Mouse (Mus musculus): ENCODE measurements around the gene Rapgef1.
A peak's percentile ranks its signal among the peaks of the same experiment; 100 is the strongest.

Gene Rapgef1

DNA sequence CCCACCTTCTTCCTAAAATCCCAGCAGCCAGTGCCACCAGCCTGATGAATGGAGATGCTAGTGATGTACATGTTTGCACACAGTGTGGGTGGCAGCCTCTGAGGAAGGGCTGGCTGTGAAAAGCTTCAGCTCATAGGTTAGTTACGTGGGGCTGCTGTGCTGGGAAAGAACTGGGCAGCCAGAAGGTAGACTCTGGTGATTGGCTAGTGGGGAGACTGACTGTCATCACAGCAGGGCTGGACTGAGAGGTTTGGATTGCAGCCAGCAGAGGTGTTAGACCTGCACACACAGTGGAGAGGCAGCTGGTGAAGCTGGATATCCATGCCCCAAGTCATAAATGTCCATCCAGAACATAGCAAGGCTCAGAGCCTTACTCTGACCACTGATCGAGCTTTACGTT lies 27.1 kb downstream of the Rapgef1 start:
- DNase-seq, result no peak

DNA sequence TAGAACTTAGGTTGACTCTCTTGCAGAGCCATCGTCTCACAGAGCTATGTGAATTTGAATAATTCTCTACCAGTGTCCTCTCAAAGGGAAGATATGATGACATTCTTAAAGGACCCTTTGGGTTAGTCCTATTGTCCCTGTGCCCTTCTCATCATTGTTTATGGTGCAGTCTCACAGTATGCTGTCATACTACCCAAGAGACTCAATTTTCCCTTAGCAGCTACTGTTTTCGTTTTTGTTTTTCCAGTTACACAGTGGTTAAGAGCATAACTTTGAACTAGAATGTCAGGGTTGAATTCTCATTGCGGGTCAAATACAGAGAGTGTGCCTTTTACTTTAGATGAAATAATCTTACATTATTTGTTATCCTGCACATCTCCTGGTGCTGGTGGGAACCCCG lies 27.6 kb downstream of the Rapgef1 start:
- DNase-seq, result no peak

DNA sequence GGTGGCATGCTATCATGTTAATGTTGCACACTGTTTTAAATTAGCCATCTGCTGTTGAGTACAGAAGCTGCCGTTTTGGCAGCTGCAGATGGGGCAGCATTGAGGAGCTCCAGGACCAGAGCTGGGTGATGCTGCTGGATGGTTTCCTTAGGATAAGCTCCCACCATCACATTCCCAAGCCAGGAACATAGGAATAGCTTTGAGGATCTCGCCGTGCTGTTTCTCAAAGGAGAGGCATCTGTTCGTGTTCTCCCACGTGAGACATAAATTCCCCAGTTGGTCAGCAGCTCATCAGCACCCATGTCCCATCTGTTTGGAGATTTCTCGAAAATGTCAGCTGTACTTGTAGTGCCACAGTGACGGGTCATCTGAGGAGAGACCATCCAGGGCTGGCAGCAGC lies 28.3 kb downstream of the Rapgef1 start:
- peak; percentile 47 for DNase-seq

DNA sequence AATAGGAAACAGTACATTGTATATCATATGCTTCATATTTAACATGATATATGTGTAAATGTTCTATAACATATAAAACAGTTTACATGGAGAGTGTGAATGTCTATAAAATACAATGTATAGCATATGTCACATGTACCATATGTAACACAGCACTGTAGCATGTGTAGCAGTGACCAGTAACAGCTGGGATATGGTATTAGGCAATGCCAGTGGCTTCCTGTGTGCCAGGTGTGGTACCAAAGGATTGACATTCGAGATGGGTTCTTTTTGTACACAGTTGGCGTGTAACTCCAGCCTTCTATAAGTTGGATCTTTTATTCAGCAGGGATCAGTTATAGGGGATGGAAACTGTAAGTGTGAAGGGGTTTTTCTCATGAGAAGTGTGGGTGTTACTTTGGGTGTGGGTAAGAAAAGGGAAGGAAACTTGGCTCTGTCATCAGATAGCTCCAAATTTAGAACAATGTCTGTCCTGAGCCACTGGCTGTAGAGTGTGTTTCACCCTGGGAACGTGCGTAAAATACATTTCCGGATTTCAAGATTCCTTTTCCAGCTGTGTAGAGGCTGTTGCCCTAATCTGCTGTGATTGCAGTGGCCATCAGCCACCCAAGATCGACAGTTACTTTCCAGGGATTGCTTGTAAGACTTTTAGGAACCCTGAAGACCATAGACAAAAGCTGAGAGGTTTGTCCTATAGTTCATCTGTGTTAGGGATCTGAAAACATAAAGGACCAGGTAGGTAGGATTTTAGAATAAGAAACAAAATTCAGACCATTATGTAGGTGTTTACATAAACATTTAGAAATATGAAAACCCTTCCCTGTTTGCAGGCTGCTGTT lies 29.7 kb downstream of the Rapgef1 start:
- peak; percentile 63 for DNase-seq

DNA sequence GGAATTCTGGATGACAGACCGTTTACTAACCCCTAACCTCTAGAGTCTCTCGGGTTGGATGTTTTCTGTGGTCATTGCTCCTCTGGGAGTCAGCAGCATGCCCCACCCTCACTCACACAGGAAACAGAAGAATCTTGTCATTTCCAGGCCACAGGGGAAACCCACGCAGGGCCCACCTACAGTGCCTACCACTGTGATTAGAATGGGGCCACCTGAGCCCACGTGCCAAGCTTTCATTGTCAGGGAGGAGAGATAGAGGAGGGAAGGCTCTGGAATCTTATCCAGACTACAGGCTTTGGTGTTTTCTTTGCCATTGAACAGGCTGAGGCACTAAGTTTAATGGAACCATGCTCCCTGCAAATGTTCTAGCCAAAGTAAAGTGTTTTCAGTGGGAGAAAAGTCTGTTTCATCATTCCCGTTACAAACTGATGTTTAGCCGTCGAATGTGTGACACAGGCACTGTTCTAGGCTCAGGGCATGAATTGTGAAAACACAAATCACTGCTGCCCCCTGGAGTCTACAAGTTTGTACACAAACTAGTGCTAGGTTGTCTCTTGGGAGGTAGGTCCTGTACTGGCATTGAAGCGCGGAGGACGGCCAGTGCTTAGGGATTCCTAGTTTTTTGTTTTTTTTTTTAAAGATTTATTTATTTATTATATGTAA lies 30.4 kb downstream of the Rapgef1 start:
- peak; percentile 77 for DNase-seq

DNA sequence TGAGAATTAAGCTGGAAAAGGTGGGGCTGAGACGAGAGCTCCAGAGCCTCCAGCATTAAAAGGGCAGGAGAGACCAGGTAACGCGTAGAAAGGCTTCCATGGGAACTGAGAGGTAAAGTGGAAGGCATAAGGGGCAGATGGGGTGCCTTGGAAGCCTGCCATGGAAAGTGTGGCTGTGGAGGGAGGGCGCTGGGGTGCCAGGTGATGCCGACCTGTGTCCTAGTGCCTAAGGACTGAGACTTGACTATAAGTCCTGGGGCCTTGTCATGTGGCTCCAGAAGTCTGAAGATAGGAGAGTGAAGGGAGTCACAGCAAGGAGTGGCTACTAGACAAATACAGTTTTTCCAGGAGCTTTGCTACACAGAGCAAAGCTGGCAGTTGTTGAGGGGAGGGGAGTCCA lies 32.4 kb downstream of the Rapgef1 start:
- no peak for DNase-seq

DNA sequence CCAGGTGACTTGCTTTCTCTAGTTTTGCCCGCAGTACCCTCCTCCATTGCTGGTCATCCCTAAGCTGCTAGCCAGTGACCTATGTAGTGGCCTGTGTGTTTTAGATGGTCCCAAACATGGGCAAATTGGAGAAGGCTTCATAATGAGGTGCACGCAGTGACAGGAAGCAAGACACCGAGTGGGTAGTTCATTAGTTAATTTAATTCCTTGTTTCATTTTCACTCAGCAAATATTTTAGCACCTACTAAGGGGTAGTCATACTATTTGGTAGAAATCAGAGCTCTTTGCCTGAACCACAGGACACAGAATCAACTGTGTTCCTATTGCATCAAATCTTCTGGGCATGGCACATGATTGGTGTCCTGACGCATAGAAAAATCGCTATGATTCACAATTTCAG lies 35.9 kb downstream of the Rapgef1 start:
- DNase-seq, result no peak

DNA sequence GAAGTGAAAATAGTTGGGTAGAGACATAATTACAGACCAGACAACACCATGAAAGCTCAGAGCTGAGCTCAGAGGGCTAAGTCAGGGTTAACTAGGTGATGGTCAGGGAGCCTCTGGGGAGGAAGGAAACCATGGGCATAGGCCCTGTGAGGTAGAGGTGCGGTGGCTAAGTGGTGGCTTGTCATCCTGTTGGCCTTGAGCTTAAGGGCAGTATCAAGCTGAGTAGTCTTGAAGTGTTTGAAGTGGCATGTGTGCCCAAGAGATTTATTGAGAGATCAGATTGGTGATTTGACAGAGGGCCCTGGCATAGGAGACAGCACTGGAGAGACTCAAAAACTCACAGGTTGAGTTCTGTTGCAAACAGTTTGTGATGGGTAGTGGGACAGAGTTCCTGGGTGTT lies 36.6 kb downstream of the Rapgef1 start:
- no peak for DNase-seq

DNA sequence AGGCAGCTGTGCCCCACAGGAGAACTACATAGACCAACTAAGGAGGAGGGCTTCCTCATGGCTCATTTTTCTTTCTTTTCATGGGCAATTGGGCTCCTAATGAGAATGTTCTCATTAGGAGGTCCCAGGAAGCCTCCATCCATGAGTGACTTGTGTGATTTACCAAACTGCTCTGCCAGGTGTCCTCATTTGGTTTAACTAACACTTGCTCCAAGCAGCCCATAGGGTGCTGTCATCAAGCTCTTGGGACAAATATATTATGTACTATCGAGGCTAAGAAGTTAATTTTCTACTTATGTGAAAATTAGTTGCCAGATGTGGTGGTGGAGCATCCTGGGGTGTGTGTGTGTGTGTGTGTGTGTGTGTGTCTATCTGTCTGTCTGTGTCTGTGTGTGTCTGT lies 37.6 kb downstream of the Rapgef1 start:
- DNase-seq, result no peak

DNA sequence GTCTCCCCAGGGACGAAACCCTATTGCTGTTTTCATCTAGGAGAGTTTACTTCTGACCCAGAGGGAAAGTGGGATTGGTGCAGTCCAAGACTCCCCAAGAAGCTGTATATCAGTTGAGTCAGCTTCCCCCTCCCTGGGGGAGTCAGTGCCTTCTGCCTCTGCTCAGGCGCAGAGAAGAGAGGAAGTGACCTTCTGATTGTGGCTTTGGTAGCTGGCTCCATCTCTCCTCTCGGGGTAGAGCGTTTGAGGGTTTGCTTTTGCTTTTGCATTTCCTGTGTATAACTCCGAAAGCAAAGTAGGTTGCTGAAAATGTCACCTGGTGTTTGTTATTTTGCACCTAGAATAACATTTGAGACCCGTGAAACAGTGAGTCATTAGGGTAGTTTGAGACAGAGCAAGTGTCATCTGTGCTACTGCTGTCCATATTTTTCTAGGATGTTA lies 42.3 kb downstream of the Rapgef1 start:
- peak; percentile 36 for DNase-seq

DNA sequence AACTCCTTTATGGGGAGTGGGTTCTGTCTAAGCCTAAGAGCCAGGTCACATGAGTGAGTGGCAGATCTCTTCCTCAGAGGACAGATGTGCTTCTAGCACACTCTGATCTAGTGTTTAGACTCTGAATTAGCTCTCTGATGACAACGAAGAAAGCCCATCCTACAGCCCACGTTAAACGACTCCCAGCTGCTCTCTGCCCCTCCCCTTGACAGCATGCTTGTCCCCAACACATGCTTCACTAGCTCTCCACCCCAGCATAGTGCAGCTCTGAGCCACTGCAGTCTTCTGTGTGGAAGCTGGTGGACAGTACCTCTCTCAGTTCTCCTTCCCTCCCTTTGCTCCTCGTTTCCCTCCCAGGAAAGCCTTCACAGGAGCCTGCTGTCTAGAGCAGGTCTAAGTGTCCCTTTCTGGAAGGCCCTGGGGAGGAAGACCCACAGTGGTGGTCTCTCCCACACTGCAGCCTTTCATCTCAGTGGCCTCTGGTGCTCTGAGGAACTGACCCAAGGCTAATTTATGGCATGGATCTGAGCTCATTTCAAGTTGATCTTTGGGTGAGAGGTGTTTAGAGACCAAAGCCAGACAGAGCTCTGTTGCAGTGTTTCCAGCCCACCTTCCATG lies 43.8 kb downstream of the Rapgef1 start:
- DNase-seq, result peak; percentile 48

DNA sequence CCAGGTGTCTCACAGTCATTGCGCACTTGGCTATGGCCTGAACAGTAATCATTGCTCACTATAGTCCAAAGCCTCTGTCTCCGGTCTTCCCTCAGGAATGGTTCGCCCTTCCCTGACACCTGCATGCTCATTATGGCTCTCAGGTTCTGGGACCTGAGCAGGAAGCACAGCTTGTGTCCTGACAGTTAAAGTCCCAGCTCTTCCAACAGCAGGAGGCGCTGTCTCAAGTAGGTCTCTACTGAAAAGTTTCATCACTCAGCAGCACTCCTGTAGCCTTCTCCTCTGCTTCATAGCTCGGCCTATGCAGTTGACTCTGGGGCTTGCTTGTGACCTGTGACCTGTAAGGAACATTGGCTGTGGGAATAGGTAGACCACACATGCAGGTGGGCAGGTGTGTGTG lies 45.9 kb downstream of the Rapgef1 start:
- DNase-seq, result no peak

DNA sequence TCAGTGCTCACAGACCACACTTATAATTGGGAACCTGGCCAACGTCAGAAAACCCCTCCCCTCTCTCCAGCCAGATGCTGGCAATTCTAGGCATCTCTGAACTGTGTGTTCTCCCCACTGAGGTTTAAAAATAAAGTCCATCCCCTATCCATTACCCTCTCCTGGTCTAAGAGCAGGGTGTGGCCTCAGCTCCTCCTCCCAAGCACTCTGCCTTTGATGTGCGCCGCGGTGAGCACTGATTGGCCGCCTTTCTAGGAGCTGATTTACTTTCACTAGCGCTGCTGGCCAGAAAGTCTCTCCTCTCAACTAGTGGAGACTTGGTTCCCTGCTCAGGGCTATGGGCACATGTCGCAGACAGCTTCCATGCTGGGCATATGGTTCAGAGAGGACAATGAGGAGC lies 47.1 kb downstream of the Rapgef1 start:
- peak; percentile 77 for DNase-seq

DNA sequence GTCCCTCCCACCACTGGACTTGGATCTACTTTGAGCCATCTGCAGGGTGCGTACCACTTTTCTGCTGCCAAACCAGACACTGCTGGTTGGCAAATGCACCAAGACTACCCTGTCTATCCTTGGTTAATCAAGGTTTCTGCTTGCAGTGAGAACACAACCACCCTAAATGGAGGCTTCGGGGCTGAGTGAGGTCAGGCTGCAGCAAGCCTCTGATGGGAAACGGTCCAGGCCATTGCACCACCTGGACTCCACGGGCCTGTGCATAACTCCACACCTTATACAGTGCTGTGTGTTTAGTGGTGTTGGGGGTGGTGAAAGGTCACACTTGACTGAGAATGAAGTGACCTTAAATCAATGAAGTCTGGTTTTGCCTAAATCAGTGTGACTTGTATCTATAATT lies 47.6 kb downstream of the Rapgef1 start:
- DNase-seq, result no peak

DNA sequence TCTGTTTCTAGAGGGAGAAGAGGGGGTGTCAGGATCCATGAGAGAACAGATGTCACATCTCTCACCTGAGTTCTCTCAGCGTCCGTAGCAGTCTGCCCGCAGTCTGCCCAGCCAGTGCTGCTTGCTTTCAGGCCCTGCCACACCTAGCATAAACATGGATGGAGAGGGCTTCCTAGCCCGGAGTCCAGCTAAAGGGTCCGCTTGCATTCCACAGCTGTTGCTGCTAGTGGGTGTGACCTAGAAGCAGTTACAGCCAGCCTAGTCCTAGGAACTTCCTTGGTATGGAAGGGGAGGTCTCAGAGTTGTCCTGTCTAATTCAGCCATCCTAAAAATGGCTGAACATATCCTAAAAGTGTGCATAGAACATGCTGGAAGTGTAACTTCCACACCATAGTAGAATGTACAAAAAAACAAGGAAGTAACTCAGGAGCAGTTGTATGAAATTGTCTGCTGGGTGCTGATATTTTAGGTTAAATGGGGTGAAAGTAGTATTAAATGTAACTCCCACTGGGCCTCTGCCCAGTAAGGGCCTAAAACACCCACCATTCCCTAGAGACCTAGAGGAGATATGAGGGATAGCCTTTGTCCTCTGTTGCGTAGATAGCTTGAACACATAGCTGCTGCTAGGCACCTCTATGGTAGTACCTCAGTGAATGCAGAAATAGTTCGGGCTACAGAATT lies 48.6 kb downstream of the Rapgef1 start:
- DNase-seq, result no peak

DNA sequence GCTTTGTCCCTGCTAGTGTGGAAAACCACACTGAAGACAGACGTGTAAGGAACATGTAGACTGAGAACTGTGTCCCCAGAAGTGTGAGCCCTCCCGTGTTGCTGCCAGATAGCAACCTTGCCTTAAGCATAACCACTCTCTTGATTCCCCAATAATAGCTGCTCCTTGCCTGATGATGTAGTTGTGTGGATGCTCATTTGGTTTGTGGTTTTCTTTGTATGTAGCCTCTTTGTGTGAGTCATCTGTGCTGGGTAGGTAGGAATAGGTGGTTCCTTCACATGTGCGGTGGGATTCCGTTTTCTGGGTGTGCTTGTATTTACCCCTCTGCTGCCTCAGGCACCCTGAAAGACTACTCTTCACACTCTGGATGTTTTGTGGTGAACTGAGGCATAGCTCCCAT lies 49.4 kb downstream of the Rapgef1 start:
- no peak for DNase-seq

DNA sequence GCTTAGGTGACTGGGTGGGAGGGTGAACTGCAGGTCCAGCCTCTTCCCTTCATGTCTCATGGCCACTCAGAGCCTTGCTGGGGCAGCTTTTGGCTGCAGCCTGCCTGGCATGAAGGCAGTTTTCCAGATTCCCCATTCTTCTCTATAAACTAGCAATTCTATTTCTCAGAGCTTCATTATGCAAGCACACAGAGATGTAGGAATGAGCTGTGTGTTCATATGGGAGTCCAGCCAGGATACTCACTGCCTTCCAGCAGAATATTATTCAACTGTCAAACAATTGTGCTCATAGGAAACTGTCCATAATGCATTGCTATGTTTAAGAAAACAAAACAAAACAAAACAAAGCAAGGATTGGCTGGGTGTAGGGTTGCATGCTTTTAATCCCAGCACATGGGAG lies 50.2 kb downstream of the Rapgef1 start:
- DNase-seq, result peak; percentile 46

DNA sequence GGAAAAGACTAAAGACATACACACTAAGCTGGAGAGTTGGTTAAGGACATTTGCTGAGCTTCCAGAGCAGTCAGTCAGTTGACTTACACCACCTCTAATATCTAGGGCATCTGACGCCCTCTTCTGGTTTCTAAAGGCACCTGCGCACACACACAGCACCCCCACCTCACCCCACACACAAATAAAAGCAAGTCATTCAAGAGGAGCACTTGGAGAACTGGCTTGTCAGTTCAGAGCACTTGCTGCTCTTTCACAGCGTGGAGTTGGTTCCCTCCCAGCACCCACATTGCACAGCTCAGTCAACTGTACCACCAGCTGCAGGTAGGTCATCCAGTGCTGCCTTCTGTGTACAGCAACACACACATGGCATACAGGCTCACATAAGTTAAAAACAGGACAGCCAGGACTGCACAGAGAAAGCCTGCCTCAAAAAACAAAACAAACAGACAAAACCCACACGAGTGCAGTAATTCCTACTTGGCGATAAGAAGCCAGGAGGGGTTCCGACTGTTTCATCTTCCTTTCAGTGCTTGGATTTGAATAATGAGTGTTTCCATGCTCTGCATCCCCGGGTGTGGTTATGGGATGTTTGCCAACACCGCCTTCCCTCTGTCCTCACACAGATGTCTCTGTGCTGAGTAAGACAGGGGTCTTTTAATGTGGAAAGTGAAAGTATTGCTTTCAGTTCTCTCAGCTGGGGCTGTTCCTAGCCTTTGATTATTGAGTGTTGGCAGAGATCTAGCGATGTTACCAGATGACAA lies 50.9 kb downstream of the Rapgef1 start:
- peak; percentile 78 for DNase-seq

DNA sequence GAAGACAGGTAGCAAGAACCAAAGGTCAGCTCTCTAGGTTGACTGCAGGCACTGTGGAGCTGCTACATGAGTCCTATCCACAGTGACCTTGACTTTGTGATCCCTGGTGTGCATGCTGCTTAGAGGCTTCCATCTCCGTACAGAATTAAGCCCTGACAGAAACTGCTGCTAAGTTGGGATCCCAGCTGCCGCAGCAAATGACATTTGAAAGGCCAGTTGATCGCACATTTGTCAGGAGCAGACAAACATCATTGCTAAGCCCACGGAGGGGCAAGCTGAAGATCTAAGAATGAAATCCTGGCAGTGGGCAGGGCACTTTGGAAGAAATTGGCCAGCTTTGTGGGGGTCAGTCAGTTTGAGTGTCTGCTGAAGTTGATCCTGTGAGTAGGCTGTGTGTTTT lies 51.9 kb downstream of the Rapgef1 start:
- DNase-seq, result no peak

DNA sequence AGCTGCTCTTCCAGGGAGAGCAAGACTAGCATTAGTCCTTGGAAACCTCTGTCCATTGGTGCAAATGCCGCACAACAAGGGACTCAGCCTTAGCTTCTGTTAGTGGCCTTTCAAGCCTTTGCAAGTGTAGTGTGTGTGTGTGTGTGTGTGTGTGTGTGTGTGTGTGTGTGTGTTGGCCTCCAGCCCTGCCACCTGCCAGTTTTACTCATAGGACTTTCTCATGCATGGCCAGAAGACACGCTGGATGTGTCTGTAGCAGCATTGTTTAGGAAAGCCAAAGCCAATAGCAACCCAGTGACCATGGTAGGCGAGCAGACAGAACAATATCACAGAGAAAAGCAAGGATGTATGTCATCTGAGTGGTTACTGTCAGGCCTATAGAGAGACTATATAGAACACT lies 52.3 kb downstream of the Rapgef1 start:
- DNase-seq, result no peak

DNA sequence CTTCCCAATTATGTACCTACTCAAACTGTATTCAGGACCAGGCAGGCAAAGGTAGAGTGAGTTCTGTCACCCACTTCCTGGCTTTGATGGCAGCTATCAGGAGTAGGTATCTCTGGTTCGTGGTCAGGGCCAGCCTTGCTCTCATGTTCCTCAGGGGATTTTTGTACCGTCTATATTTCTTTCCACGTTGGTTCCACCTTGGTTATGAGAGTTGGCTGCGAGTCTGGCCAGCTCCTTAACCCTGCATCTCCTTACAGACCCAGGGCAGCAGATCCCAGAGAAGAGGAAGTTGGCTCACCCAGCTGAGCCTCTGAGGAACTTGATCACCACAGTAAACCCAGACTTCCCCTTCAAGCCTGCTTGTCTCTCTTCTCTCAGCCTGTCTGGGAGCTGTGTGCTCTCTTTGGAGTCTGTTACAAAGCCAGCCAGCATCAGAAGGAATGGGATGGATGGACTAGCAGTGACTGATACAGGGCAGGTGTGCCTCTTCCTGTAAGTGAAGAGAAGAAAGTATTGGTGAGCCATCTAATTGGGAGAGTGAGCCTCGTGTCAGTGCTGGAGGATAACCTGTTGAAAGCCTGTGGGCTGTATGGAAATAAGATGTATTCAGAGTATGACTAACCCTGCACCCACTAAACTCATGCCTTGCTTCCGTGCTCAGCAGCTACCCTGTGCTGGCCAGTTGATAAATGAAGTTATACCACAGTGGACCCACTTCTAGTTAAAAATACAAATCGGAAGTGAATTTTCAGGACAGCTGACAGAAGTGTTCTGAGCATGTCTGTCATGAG lies 53.4 kb downstream of the Rapgef1 start:
- no peak for DNase-seq

DNA sequence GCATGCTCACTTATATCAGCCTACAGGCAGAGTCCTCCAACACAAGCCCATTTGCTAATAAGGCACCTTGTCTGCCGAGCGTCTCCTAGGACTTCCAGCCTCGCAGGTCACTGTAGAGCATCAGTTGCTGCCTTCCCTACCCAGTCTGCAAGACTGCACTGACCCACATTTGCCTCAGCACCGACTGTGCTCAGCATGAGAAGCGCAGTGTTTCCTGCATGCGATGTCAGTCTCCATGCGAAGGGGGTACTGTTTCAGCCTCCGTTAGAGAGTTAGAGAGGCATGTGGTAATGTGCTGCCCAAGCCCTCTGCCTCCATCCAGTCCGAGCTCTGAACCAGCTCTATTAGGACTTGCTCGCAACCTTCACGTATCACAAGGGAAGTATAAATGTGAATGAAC lies 54.6 kb downstream of the Rapgef1 start:
- DNase-seq, result no peak
